ENCODE assay signal across 37 mouse cellular contexts in genomic region chr1:183381816-183382215, GRCm38 (mm10). TPM values are rescaled to one million over a fixed set of nuclear protein-coding genes. Genes with fewer than 3 reads are reported as not detected.
"Had no signal": no experiment of that assay in that cellular context is flagged by ENCODE, and none has a peak within 500 bp of the region (broad histone marks: within the 10 kb centered on the region; RNA-seq: fewer than 3 reads in every experiment).

No protein-coding gene starts in this region.

- H3K9me3 ChIP-seq: limb, embryonic 10.5 days; limb, embryonic 12.5 days; limb, embryonic 13.5 days; limb, embryonic 15.5 days; liver, embryonic 12.5 days; liver, embryonic 13.5 days; liver, embryonic 15.5 days; lung, embryonic 15.5 days; midbrain, embryonic 10.5 days; midbrain, embryonic 12.5 days; midbrain, embryonic 13.5 days; neural tube, embryonic 12.5 days had no signal

- ATAC-seq: liver, embryonic 12.5 days; liver, postnatal 0 days; lung, postnatal 0 days; midbrain, embryonic 13.5 days; midbrain, embryonic 15.5 days; midbrain, embryonic 16.5 days had no signal

- H3K36me3 ChIP-seq: limb, embryonic 10.5 days; limb, embryonic 12.5 days; limb, embryonic 13.5 days; limb, embryonic 15.5 days; liver, embryonic 12.5 days; liver, embryonic 13.5 days; liver, embryonic 15.5 days; lung, embryonic 15.5 days; midbrain, embryonic 10.5 days; midbrain, embryonic 12.5 days; midbrain, embryonic 13.5 days; midbrain, embryonic 15.5 days; neural tube, embryonic 12.5 days had no signal

- H3K4me2 ChIP-seq: limb, embryonic 12.5 days; limb, embryonic 13.5 days; limb, embryonic 15.5 days; liver, embryonic 11.5 days; liver, embryonic 12.5 days; liver, embryonic 13.5 days; liver, embryonic 15.5 days; lung, embryonic 14.5 days; lung, embryonic 15.5 days; midbrain, embryonic 11.5 days; midbrain, embryonic 12.5 days; midbrain, embryonic 13.5 days; midbrain, embryonic 15.5 days; neural tube, embryonic 12.5 days had no signal

- H3K4me3 ChIP-seq: left cerebral cortex, adult 2 months; limb, embryonic 10.5 days; limb, embryonic 12.5 days; limb, embryonic 13.5 days; limb, embryonic 15.5 days; liver, embryonic 12.5 days; liver, embryonic 13.5 days; liver, embryonic 15.5 days; lung, embryonic 15.5 days; megakaryocyte, embryonic 14.5 days; midbrain, embryonic 10.5 days; midbrain, embryonic 12.5 days; midbrain, embryonic 13.5 days; midbrain, embryonic 15.5 days; myocyte; neural tube, embryonic 12.5 days had no signal

- DNase-seq: left cerebral cortex, postnatal 4 days; liver, embryonic 13.5 days; liver, postnatal 0 days; lung, adult 18-20 months; lung, adult 2 months; lung, embryonic 14.5 days; lung, postnatal 10 days; lung, postnatal 36 days; lung, postnatal 4 days; midbrain, embryonic 14.5 days had no signal

- H3K4me1 ChIP-seq: limb, embryonic 10.5 days; limb, embryonic 12.5 days; limb, embryonic 13.5 days; limb, embryonic 15.5 days; lung, embryonic 15.5 days; midbrain, embryonic 10.5 days; midbrain, embryonic 12.5 days; midbrain, embryonic 13.5 days; midbrain, embryonic 15.5 days; neural tube, embryonic 12.5 days had no signal

- H3K9ac ChIP-seq: limb, embryonic 12.5 days; limb, embryonic 13.5 days; limb, embryonic 15.5 days; liver, embryonic 12.5 days; liver, embryonic 13.5 days; liver, embryonic 14.5 days; liver, embryonic 15.5 days; liver, postnatal 0 days; lung, embryonic 14.5 days; lung, embryonic 15.5 days; midbrain, embryonic 12.5 days; midbrain, embryonic 13.5 days; midbrain, embryonic 15.5 days; neural tube, embryonic 12.5 days had no signal

- H3K27ac ChIP-seq: left cerebral cortex, adult 2 months; limb, embryonic 10.5 days; limb, embryonic 12.5 days; limb, embryonic 13.5 days; limb, embryonic 15.5 days; liver, embryonic 12.5 days; liver, embryonic 13.5 days; liver, embryonic 14.5 days; liver, embryonic 15.5 days; lung, embryonic 15.5 days; macrophage; midbrain, embryonic 10.5 days; midbrain, embryonic 12.5 days; midbrain, embryonic 13.5 days; midbrain, embryonic 15.5 days; neural tube, embryonic 12.5 days had no signal

RNA-seq across cellular contexts. Expression of gene Hhipl2, which starts 36.2 kb away (rescaled TPM):
- total RNA-seq: megakaryocyte progenitor cell, adult 5-6 weeks; megakaryocyte, adult 5-6 weeks; megakaryocyte-erythroid progenitor cell, adult 5-6 weeks; monocyte, adult 5-6 weeks had no signal
- polyA plus RNA-seq: liver, embryonic 13.5 days; liver, embryonic 15.5 days; liver, embryonic 16.5 days; liver, postnatal 0 days; lung, embryonic 16.5 days; macrophage had no signal
